Mouse (Mus musculus) lung, adult 2 months (tissue): ENCODE data around the gene Gm45799. TPM values are rescaled to one million over a fixed set of nuclear protein-coding genes. Genes with fewer than 3 reads are reported as not detected.

ENCODE experiments used
- DNase-seq: peaks from one replicate; pipeline ENCODE4 v3.0.0; 2022
- H3K4me1 ChIP-seq: fragments of 200-500 bp; 2 replicates; pipeline ENCODE4 v1.6.1; 2011; ENCODE audit warnings: low read length; ENCODE audit not compliant: control insufficient read depth, insufficient read depth
- H3K4me3 ChIP-seq: fragments of 200-500 bp; replicated peaks from 2 replicates; pipeline ENCODE3; 2011; ENCODE audit warnings: low read depth, mild to moderate bottlenecking, control low read depth, low read length; ENCODE audit errors: extremely low read depth
- CTCF ChIP-seq: fragments of 200-500 bp; IDR thresholded peaks from 2 replicates; pipeline ENCODE4 v1.5.1; 2011; ENCODE audit warnings: mild to moderate bottlenecking, low read length, control low read depth; ENCODE audit not compliant: insufficient read depth
- POLR2A ChIP-seq: fragments of 200-500 bp; IDR thresholded peaks from 2 replicates; pipeline ENCODE4 v1.6.1; 2011; ENCODE audit warnings: low read depth, mild to moderate bottlenecking, control low read depth, low read length, borderline replicate concordance; ENCODE audit errors: extremely low read depth
- WGBS: fragments of 180-500 bp; shearing (Covaris S2); methylation state at CpG from one replicate; pipeline ENCODE4 v1.1.7; 2018; 5-methylcytosine and 5-hydroxymethylcytosine counted together
- polyA plus RNA-seq: library from polyadenylated mRNA; depleted of rRNA; stranded (reverse); fragments of >200 nt; gene quantifications from 2 replicates; pipeline ENCODE4 v1.2.3, GENCODE M21; 2012; rRNA removed

Gm45799 gene
- 243 and 295 TPM in 2 replicates for polyA plus RNA-seq

DNA sequence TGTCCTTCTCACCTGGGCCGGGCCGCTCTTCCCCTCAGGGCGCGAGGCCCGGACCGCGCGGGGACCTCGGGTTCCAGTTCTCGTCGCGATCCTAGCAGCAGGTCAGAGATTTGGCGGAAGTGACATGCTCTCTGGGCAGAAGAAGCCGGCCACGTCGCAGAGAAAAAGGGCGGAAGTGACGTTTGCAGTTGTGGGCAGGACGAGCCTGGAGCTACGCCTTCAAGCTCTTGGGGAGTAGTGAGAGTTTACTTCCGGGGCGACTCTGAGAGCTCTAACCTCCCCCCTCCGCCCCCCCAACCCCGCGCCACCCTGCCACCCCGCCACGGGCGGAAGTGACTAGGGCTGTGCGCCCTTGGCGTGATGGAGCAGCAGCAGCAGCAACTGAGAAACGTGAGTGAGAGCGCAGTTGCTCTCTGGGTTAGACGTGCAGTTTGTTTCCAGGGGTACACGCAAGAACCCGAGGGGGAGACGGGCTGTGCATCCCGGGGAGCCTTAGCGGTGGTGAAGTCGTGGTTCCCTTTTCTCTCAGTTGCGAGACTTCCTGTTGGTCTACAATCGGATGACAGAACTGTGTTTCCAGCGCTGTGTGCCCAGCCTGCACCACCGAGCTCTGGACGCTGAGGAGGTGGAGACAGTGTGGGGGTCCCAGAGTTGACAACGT is at the start of gene Gm45799, which contains the start of gene Arfip2:
TSS of gene Gm45799 (plus strand) at position 320 of the 661 bp plus-strand sequence.
TSS of gene Arfip2 (minus strand) at position 184 of the 661 bp plus-strand sequence.
- under 1% methylated on average over 45 of the region's 45 CpGs for WGBS
- TF ChIP-seq POLR2A (peak; percentile 94; the same call in 1 of the 2 replicates), CTCF (no peak)

GRCm38 (mm10) chr7:105602860-105603623 is 37.3 kb upstream of the Gm45799 start:
- DNase-seq = peak; percentile 76
- TF ChIP-seq CTCF (peak; percentile 86), POLR2A (no peak)
- H3K4me3 ChIP-seq = no peak overlapping the region
- 0 out of 2 replicates have a peak, but pooled peaks cover 2% of the 10 kb centered on the region for H3K4me1 ChIP-seq
- 31% methylated on average over 9 of the region's 9 CpGs for WGBS

More for the DNA sequence above, at the start of gene Gm45799, which contains the start of gene Arfip2:
- peak; percentile 98 for DNase-seq
- peak within 1 kb of the TSS; percentile 95 for H3K4me3 ChIP-seq
- peaks cover 7% of the 10 kb centered on the region for H3K4me1 ChIP-seq

DNA sequence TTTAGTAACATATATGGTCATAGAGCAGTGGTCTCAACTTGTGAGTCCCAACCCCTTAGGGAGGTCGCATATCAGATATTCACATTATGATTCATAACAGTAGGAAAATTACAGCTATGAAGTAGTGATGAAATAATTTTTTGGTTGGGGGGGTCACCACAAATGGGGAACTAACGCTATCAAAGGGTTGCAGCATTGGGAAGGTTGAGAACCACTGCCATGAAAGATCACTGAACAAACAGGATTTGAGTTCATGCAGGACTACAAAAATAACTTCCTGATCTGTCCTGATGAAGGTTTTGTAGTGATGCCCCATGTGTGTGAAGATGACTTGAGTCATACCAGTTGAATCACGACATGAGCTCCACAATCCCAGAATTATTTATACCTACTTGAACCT is 31.9 kb upstream of the Gm45799 start:
- 76% methylated on average over 3 of the region's 3 CpGs for WGBS
- TF ChIP-seq CTCF = no peak
- no peak for TF ChIP-seq POLR2A
- Histone ChIP-seq H3K4me1 (no peaks in the 10 kb centered on the region; the same call in 1 of the 2 replicates), H3K4me3 (no peak overlapping the region)
- DNase-seq = no peak

DNA sequence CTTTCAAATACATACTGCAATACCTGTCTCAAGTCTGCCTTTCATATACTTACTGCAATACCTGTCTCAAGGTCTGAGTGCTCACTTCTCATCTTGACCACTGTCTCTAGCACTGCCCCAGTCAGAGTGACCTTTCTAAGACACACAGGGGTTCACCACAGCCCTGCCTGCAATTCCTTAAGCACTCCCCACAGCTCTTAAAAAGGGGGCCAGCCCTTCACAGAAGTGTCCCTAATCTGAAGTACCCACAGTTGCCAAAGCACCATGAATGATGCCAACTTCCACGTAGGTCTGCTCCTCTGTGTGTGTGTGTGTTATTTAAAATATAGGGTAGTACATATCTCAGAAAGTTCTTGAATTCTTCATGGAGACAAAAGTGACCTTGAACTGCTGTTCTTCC is 28.6 kb upstream of the Gm45799 start:
- no peaks in the 10 kb centered on the region; the same call in 1 of the 2 replicates for H3K4me1 ChIP-seq
- peak; percentile 26 for DNase-seq
- 68% methylated on average over 1 of the region's 1 CpGs for WGBS
- H3K4me3 ChIP-seq = no peak overlapping the region
- no peak for TF ChIP-seq POLR2A
- no peak for TF ChIP-seq CTCF

- no peak for TF ChIP-seq POLR2A
- TF ChIP-seq CTCF = no peak
- H3K4me3 ChIP-seq = no peak overlapping the region
- 100% methylated on average over 1 of the region's 1 CpGs for WGBS
- H3K4me1 ChIP-seq = no peaks in the 10 kb centered on the region; the same call in 1 of the 2 replicates
- DNase-seq = no peak
Measured at GRCm38 (mm10) chr7:105614400-105614799, 26.0 kb upstream of the Gm45799 start.

DNA sequence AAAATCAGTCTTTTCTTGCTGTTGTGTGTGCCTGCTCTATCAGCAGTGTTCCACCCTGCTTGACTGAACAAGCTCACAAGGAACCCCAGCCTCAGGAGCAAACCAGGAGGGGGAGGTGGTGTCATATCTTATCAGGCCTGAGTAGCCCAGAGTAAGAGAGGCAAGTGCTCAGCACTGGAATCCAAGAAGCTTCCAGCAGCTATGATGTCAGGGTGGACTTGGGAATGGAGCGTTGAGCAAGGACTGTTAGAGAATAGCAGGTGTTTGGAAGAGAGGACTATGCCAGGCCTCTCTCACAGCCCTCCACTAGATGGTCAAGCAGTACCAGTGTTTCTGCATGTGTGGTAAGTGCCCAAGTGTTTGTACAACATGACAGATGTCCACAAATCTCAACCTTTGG is 24.6 kb upstream of the Gm45799 start:
- DNase-seq = no peak
- no peak overlapping the region for H3K4me3 ChIP-seq
- 75% methylated on average over 1 of the region's 1 CpGs for WGBS
- peaks cover 2% of the 10 kb centered on the region; the same call in 1 of the 2 replicates for H3K4me1 ChIP-seq
- TF ChIP-seq POLR2A (no peak), CTCF (no peak)

DNA sequence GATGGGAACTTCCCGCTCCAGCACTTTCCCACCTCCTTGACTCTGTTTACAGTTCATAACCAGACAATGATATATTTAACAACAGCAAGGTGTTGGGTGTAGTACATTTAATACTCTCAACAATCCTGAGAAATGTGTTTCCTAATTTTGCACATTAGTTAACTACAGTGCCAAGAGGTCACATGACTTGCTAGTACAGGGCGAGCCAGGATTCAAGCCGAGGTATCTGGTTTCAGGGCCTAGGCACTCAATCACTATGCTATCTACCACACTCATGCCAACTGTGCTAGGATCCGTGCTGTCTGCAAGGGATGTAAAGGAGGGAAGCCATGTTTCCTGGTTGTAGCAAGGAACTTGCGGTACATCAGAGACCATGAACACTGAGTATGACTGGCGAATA is 23.8 kb upstream of the Gm45799 start:
- no peak for TF ChIP-seq CTCF
- no peak for TF ChIP-seq POLR2A
- WGBS = 63% methylated on average over 6 of the region's 6 CpGs
- no peak overlapping the region for H3K4me3 ChIP-seq
- DNase-seq = no peak
- peaks cover 9% of the 10 kb centered on the region; the same call in 1 of the 2 replicates for H3K4me1 ChIP-seq

DNA sequence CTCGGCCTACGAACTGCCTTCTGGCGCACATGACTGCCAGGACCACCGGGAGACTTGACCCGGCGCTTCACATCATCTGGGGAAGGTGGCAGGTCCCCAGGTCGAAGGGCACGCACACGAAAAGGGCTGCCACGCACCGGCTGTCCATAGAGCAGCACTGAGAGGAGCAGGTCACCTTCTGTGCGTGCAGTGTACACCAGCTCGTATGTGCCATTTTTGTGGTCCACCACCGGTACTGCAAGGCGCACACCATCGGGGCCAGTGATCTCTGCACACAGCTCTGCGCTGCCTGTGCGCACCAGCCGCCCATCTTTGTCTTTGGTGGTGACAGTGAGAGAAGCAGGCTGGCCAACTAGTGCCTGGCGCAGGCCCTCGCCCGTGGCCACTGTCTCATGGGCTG is 22.5 kb upstream of the Gm45799 start:
- TF ChIP-seq CTCF (no peak), POLR2A (no peak)
- WGBS = 95% methylated on average over 22 of the region's 22 CpGs
- Histone ChIP-seq H3K4me3 (no peak overlapping the region), H3K4me1 (peaks cover 9% of the 10 kb centered on the region; the same call in 1 of the 2 replicates)
- no peak for DNase-seq

GRCm38 (mm10) chr7:105619701-105620100 is 20.7 kb upstream of the Gm45799 start:
- no peak overlapping the region for H3K4me3 ChIP-seq
- no peak for TF ChIP-seq CTCF
- no peak for TF ChIP-seq POLR2A
- peaks cover 9% of the 10 kb centered on the region; the same call in 1 of the 2 replicates for H3K4me1 ChIP-seq
- no peak for DNase-seq
- WGBS = 58% methylated on average over 3 of the region's 3 CpGs

DNA sequence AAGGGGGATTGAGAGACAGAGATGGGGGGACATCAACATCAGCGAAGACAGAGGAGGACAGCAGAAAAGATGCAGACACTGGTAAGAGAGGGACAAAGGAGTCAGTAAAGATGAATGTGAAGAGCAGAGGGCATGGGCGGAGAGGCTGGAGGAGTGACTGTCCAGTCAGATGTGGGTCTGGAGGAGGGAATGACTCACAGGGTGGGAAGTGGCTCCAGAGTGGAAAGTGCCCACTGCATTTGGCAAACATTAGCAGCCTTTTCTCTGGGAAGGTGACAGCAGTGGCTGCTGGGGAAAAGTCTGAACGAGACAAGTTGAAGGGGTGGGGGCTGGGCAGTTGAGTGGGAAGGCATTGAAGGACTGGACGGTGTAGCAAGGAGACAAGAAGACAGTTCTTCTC is 19.3 kb upstream of the Gm45799 start:
- Histone ChIP-seq H3K4me3 (no peak overlapping the region), H3K4me1 (peaks cover 9% of the 10 kb centered on the region; the same call in 1 of the 2 replicates)
- TF ChIP-seq CTCF = no peak
- TF ChIP-seq POLR2A = no peak
- WGBS = 48% methylated on average over 4 of the region's 4 CpGs
- DNase-seq = peak; percentile 57
